ENCODE assay signal across 8 mouse cellular contexts in the genomic region with DNA sequence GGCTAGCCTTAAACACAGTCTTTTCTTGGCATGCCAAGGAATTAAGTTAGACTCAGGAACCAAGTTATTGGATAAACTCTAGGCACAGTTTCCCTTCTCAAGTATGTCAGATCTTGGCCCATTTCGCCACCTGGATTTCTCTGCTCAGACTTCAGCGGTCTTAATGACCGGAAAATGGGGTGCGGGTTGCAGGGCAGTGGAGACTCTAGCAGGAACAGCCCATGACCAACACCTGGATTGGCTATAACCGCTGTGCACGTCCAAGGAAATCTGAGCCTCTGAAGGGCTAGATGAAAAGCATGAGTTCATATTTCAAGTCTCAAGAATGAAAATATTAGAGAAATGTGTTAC.
DNase-seq lines count a peak whose midpoint lies in the region; ATAC-seq and TF ChIP-seq lines count a peak whose summit lies in the region.

No protein-coding gene starts in this region.

- peak; percentile 46; the same call in 1 of the 2 replicates for TF ChIP-seq EP300 in heart, adult 2 months (IDR thresholded peaks at IDR 0.05; ENCODE audit: insufficient read depth, low read depth, low read length)

- peaks cover 51% of the 10 kb centered on the region for H3K36me3 ChIP-seq in heart, adult 2 months (ENCODE audit: control insufficient read depth, insufficient read depth, low read length)
- H3K36me3 ChIP-seq in hindbrain, embryonic 10.5 days: peaks cover 26% of the 10 kb centered on the region

- TF ChIP-seq CTCF in heart, adult 2 months (IDR thresholded peaks at IDR 0.05): no peak

- H3K79me2 ChIP-seq in heart, adult 2 months (replicated peaks; ENCODE audit: control insufficient read depth, insufficient read depth, low read length): no peaks in the 10 kb centered on the region; the same call in 1 of the 2 replicates

- H3K4me3 ChIP-seq in heart, adult 2 months: peak overlapping the region; percentile 75
- H3K4me3 ChIP-seq in brown adipose tissue, adult 24 weeks (ENCODE audit: insufficient read depth, low read depth, low read length): peak overlapping the region; percentile 77
- peak overlapping the region; percentile 71 for H3K4me3 ChIP-seq in hindbrain, embryonic 10.5 days

- intact Hi-C loops in heart, adult 2 months (cut with DNase I): loop anchor here (5.0 kb wide), 1 partner anchor 255 kb away; no protein-coding TSS in a partner anchor

- no peaks in the 10 kb centered on the region for H3K27me3 ChIP-seq in heart, adult 2 months (ENCODE audit: control insufficient read depth, insufficient read depth, low read length)
- no peaks in the 10 kb centered on the region for H3K27me3 ChIP-seq in hindbrain, embryonic 10.5 days (ENCODE audit: insufficient read depth, poor library complexity, severe bottlenecking)

- ATAC-seq in frontal cortex, adult (ENCODE audit: low TSS enrichment): no peak; the same call in 1 of the 2 replicates

- peaks cover 29% of the 10 kb centered on the region for H3K4me1 ChIP-seq in heart, adult 2 months (ENCODE audit: control insufficient read depth, insufficient read depth, low read length)
- H3K4me1 ChIP-seq in brown adipose tissue, adult 24 weeks (ENCODE audit: control insufficient read depth, insufficient read depth, insufficient read length, low read length): peaks cover 33% of the 10 kb centered on the region
- H3K4me1 ChIP-seq in hindbrain, embryonic 10.5 days (replicated peaks): peaks cover 52% of the 10 kb centered on the region

- H3K9me3 ChIP-seq in hindbrain, embryonic 10.5 days: no peaks in the 10 kb centered on the region

- no peak for TF ChIP-seq POLR2A in heart, adult 2 months (IDR thresholded peaks at IDR 0.05; ENCODE audit: insufficient read depth, low read depth, low read length)

- peak overlapping the region; percentile 98 for H3K27ac ChIP-seq in heart, adult 2 months
- peak overlapping the region; percentile 94 for H3K27ac ChIP-seq in brown adipose tissue, adult 24 weeks (replicated peaks; ENCODE audit: low read depth, low read length)
- H3K27ac ChIP-seq in hindbrain, embryonic 10.5 days: peak overlapping the region; percentile 95

- no peak for DNase-seq in heart, adult 2 months
- no peak for DNase-seq in heart, adult 8-10 months (ENCODE audit: low spot score)
- DNase-seq in hindbrain, embryonic 10.5 days (ENCODE audit: low spot score): peak; percentile 46
- peak; percentile 55 for DNase-seq in mesoderm, embryonic 11.5 days (ENCODE audit: low read depth, low spot score)
- no peak for DNase-seq in frontal cortex, adult 2 months (ENCODE audit: extremely low spot score in 1 of 2, low spot score in 1 of 2)
- no peak for DNase-seq in Muller cell, postnatal 12 days (ENCODE audit: inconsistent ontology term)

- H3K9ac ChIP-seq in heart, adult 2 months (ENCODE audit: low read depth, low read length): peak overlapping the region; percentile 94

- 15% methylated on average over 6 of the region's 6 CpGs for WGBS in heart, adult 2 months
- WGBS in hindbrain, embryonic 10.5 days: 4% methylated on average over 6 of the region's 6 CpGs

Comparison
In these comparisons a context has a peak if more than half of its experiments do, and no peak if none do; other contexts are left out.
1. DNase-seq: peak in hindbrain, embryonic 10.5 days (single experiment) and mesoderm, embryonic 11.5 days (single experiment); none in heart, adult 2 months (0 of 2), heart, adult 8-10 months (single experiment), frontal cortex, adult 2 months (0 of 2) and Muller cell, postnatal 12 days (single experiment).
2. Peak in every context shown above with its lines, with median percentiles within 50 percentile points of each other: H3K27ac ChIP-seq and H3K4me3 ChIP-seq.